Mouse (Mus musculus): ENCODE results near the gene Gm47283. TPM values are rescaled to one million over a fixed set of nuclear protein-coding genes. Genes with fewer than 3 reads are reported as not detected.
A peak's percentile ranks its signal among the peaks of the same experiment; 100 is the strongest.
"Not testable (repeated sequence)": the region's sequence is repeated elsewhere in the genome, so short reads cannot be mapped to it uniquely, and the experiment has no call there.

Gm47283 gene
- not detected for total RNA-seq (2021)
- long read RNA-seq, experiment 1 = 0 reads
- long read RNA-seq, experiment 2 = 0 reads

- H3K27ac ChIP-seq; DNase-seq (ENCODE audit: extremely low spot score in 1 of 2, low spot score in 2 of 2); intact Hi-C loops (cut with DNase I); H3K4me3 ChIP-seq: not testable (repeated sequence)
These were observed at the start of gene Gm47283 for GRCm38 (mm10) chrY:90784438-90784837. TSS of gene Gm47283 (plus strand) at chrY:90784738.

GRCm38 (mm10) chrY:90735181-90735895 is 49.2 kb upstream of the Gm47283 start:
- DNase-seq (ENCODE audit: extremely low spot score in 1 of 2, low spot score in 2 of 2); H3K4me3 ChIP-seq; H3K27ac ChIP-seq; intact Hi-C loops (cut with DNase I): not testable (repeated sequence)

- intact Hi-C loops (cut with DNase I); H3K4me3 ChIP-seq; DNase-seq (ENCODE audit: extremely low spot score in 1 of 2, low spot score in 2 of 2); H3K27ac ChIP-seq: not testable (repeated sequence)
These were observed 48.1 kb upstream of the Gm47283 start for GRCm38 (mm10) chrY:90736217-90737000.

- peak in 1 of 2 experiments; percentile 6 for DNase-seq (ENCODE audit: extremely low spot score in 1 of 2, low spot score in 2 of 2)
- no peak overlapping the region for H3K27ac ChIP-seq
- H3K4me3 ChIP-seq = no peak overlapping the region
- intact Hi-C loops (cut with DNase I) = no loop called here
- TF ChIP-seq CTCF (IDR thresholded peaks at IDR 0.05) = no peak
These were observed 46.7 kb upstream of the Gm47283 start for GRCm38 (mm10) chrY:90737606-90738430.

GRCm38 (mm10) chrY:90738431-90738680 is 46.2 kb upstream of the Gm47283 start:
- peak in 1 of 2 experiments; percentile 7 for DNase-seq (ENCODE audit: extremely low spot score in 1 of 2, low spot score in 2 of 2)
- intact Hi-C loops (cut with DNase I) = no loop called here
- no peak overlapping the region for H3K27ac ChIP-seq
- no peak overlapping the region for H3K4me3 ChIP-seq
- TF ChIP-seq CTCF (IDR thresholded peaks at IDR 0.05) = no peak

- intact Hi-C loops (cut with DNase I); H3K27ac ChIP-seq; H3K4me3 ChIP-seq: not testable (repeated sequence)
- DNase-seq (ENCODE audit: extremely low spot score in 1 of 2, low spot score in 2 of 2) = peak; percentile 47 to 69
These were observed 45.6 kb upstream of the Gm47283 start for GRCm38 (mm10) chrY:90738841-90739530.

GRCm38 (mm10) chrY:90739531-90740012 is 45.0 kb upstream of the Gm47283 start:
- H3K27ac ChIP-seq; H3K4me3 ChIP-seq; intact Hi-C loops (cut with DNase I): not testable (repeated sequence)
- peak; percentile 30 to 46 for DNase-seq (ENCODE audit: extremely low spot score in 1 of 2, low spot score in 2 of 2)

GRCm38 (mm10) chrY:90740013-90740561 is 44.5 kb upstream of the Gm47283 start:
- Histone ChIP-seq H3K4me3 (no peak overlapping the region), H3K27ac (no peak overlapping the region)
- intact Hi-C loops (cut with DNase I) = no loop called here
- no peak for TF ChIP-seq CTCF (IDR thresholded peaks at IDR 0.05)
- peak; percentile 21 to 46 for DNase-seq (ENCODE audit: extremely low spot score in 1 of 2, low spot score in 2 of 2)

- intact Hi-C loops (cut with DNase I); H3K27ac ChIP-seq; H3K4me3 ChIP-seq: not testable (repeated sequence)
- DNase-seq (ENCODE audit: extremely low spot score in 1 of 2, low spot score in 2 of 2) = peak; percentile 51
These were observed 43.5 kb upstream of the Gm47283 start for GRCm38 (mm10) chrY:90741006-90741405.

- H3K27ac ChIP-seq; intact Hi-C loops (cut with DNase I): not testable (repeated sequence)
These were observed 42.9 kb upstream of the Gm47283 start for GRCm38 (mm10) chrY:90741452-90742260.

GRCm38 (mm10) chrY:90742261-90743052 is 42.1 kb upstream of the Gm47283 start:
- H3K4me3 ChIP-seq; H3K27ac ChIP-seq; intact Hi-C loops (cut with DNase I): not testable (repeated sequence)
- DNase-seq (ENCODE audit: extremely low spot score in 1 of 2, low spot score in 2 of 2) = peak; percentile 11 to 38

More at GRCm38 (mm10) chrY:90741452-90742260, 42.9 kb upstream of the Gm47283 start:
- H3K4me3 ChIP-seq = not testable (repeated sequence)
- peak; percentile 63 to 66 for DNase-seq (ENCODE audit: extremely low spot score in 1 of 2, low spot score in 2 of 2)

GRCm38 (mm10) chrY:90743053-90743810 is 41.3 kb upstream of the Gm47283 start:
- peak; percentile 27 to 40 for DNase-seq (ENCODE audit: extremely low spot score in 1 of 2, low spot score in 2 of 2)

More at GRCm38 (mm10) chrY:90743053-90743810, 41.3 kb upstream of the Gm47283 start:
- intact Hi-C loops (cut with DNase I); H3K27ac ChIP-seq; H3K4me3 ChIP-seq: not testable (repeated sequence)

Data from left cerebral cortex, adult 2 months (tissue).